Mouse (Mus musculus) cerebellum, adult 11-12 months (tissue): Measurements from ENCODE around the gene Slc37a2.

Source experiments
- DNase-seq: peaks from one replicate; pipeline ENCODE4 v3.0.0; 2022

The Slc37a2 gene

GRCm38 (mm10) chr9:37214327-37215060 is 41.0 kb downstream of the Slc37a2 start:
- no peak for DNase-seq

- no peak for DNase-seq
These were observed 42.3 kb downstream of the Slc37a2 start for GRCm38 (mm10) chr9:37213060-37213738.

GRCm38 (mm10) chr9:37207929-37208411 is 47.6 kb downstream of the Slc37a2 start, which contains the start of gene Tmem218:
Gene Tmem218 (plus strand): TSS chr9:37208223.
- DNase-seq: peak; percentile 96

- no peak for DNase-seq
These were observed 51.7 kb downstream of the Slc37a2 start for GRCm38 (mm10) chr9:37203884-37204283.

GRCm38 (mm10) chr9:37200414-37200813 is 55.1 kb downstream of the Slc37a2 start:
- no peak for DNase-seq

- DNase-seq: no peak
These were observed 58.5 kb downstream of the Slc37a2 start for GRCm38 (mm10) chr9:37197067-37197466.

GRCm38 (mm10) chr9:37188024-37188423 is 67.5 kb downstream of the Slc37a2 start:
- DNase-seq: no peak

- no peak for DNase-seq
These were observed 68.1 kb downstream of the Slc37a2 start for GRCm38 (mm10) chr9:37187407-37187806.

GRCm38 (mm10) chr9:37183176-37183575 is 72.4 kb downstream of the Slc37a2 start:
- DNase-seq: no peak

GRCm38 (mm10) chr9:37181596-37181995 is 73.9 kb downstream of the Slc37a2 start:
- no peak for DNase-seq

GRCm38 (mm10) chr9:37179596-37179995 is 75.9 kb downstream of the Slc37a2 start:
- DNase-seq: no peak

GRCm38 (mm10) chr9:37178911-37179310 is 76.6 kb downstream of the Slc37a2 start:
- no peak for DNase-seq
